Mouse (Mus musculus) kidney, postnatal 0 days (tissue): ENCODE results near the gene Lzic. TPM values are rescaled to one million over a fixed set of nuclear protein-coding genes. Genes with fewer than 3 reads are reported as not detected.
"Not testable (repeated sequence)": the region's sequence is repeated elsewhere in the genome, so short reads cannot be mapped to it uniquely, and the experiment has no call there.

Experiments
- ATAC-seq: fragments of 200-750 bp; cut with Nextera tagmentation; replicated peaks from 2 replicates; pipeline ENCODE4 v1.8.0; 2017; ENCODE audit warnings: low read depth, moderate number of reproducible peaks, moderate TSS enrichment, moderate library complexity; ENCODE audit not compliant: low FRiP score
- DNase-seq: peaks from one replicate; pipeline ENCODE4 v3.0.0-alpha.2; 2016; ENCODE audit warnings: low spot score
- H3K27ac ChIP-seq: fragments of 300-500 bp; sonication (generic); 2 replicates; pipeline ENCODE4 v1.5.1; 2014; ENCODE audit warnings: mild to moderate bottlenecking
- H3K27me3 ChIP-seq: fragments of 300-500 bp; sonication (generic); 2 replicates; pipeline ENCODE4 v1.6.1; 2014; ENCODE audit warnings: low read length, mixed read lengths; ENCODE audit not compliant: insufficient read depth
- H3K36me3 ChIP-seq: fragments of 300-500 bp; sonication (generic); 2 replicates; pipeline ENCODE4 v1.6.1; 2014; ENCODE audit warnings: low read length, mixed read lengths; ENCODE audit not compliant: insufficient read depth
- H3K4me1 ChIP-seq: fragments of 300-500 bp; sonication (generic); replicated peaks from 2 replicates; pipeline ENCODE4 v1.6.1; 2014; ENCODE audit warnings: antibody characterized with exemption, low read length, mixed read lengths; ENCODE audit not compliant: insufficient read depth
- H3K4me2 ChIP-seq: fragments of 300-500 bp; sonication (generic); 2 replicates; pipeline ENCODE4 v1.6.1; 2014; ENCODE audit warnings: mild to moderate bottlenecking, low read length, moderate library complexity, mixed read lengths
- H3K4me3 ChIP-seq: fragments of 300-500 bp; sonication (generic); replicated peaks from 2 replicates; pipeline ENCODE4 v1.5.1; 2014; ENCODE audit warnings: low read depth, low read length
- H3K9ac ChIP-seq: fragments of 300-500 bp; sonication (generic); 2 replicates; pipeline ENCODE4 v1.6.1; 2014; ENCODE audit warnings: low read depth, low read length
- H3K9me3 ChIP-seq: fragments of 300-500 bp; sonication (generic); replicated peaks from 2 replicates; pipeline ENCODE4 v1.6.1; 2016; ENCODE audit warnings: low read length, inconsistent platforms, mixed read lengths
- CTCF ChIP-seq: IDR thresholded peaks from 2 replicates; pipeline ENCODE4 v1.5.1; 2016; ENCODE audit warnings: antibody characterized with exemption, low read depth, mild to moderate bottlenecking, moderate library complexity
- whole genome bisulfite sequencing: fragments of 180-500 bp; shearing (Covaris S2); extraction: QIAGEN DNeasy Blood & Tissue Kit; methylation state at CpG from one replicate; pipeline ENCODE4 v1.1.7; 2014; 5-methylcytosine and 5-hydroxymethylcytosine counted together
- polyA plus RNA-seq: library from polyadenylated mRNA; unstranded; fragments of >200 nt; fragmentation: Nextera tagmentation; extraction: Ambion mirVana; gene quantifications from 2 replicates; pipeline ENCODE4 v1.2.1, GENCODE M21; 2015

The Lzic gene
- polyA plus RNA-seq, 1 experiment from 2014 or later: 31.7 TPM

- no peaks in the 10 kb centered on the region for H3K27me3 ChIP-seq
- 61% methylated on average over 1 of the region's 1 CpGs for WGBS
- no peak for DNase-seq
- H3K4me3 ChIP-seq: no peak overlapping the region
- no peak for TF ChIP-seq CTCF
- peak overlapping the region; percentile 35; the same call in 1 of the 2 replicates for H3K9ac ChIP-seq
- peak overlapping the region; percentile 83 for H3K27ac ChIP-seq
- H3K9me3 ChIP-seq: no peaks in the 10 kb centered on the region
- ATAC-seq: no peak
- H3K4me2 ChIP-seq: no peak overlapping the region; the same call in 1 of the 2 replicates
- H3K4me1 ChIP-seq: 0 out of 2 replicates have a peak, but pooled peaks cover 7% of the 10 kb centered on the region
- no peaks in the 10 kb centered on the region for H3K36me3 ChIP-seq
Observed at GRCm38 (mm10) chr4:149446309-149446708, 38.7 kb upstream of the Lzic start.

DNA sequence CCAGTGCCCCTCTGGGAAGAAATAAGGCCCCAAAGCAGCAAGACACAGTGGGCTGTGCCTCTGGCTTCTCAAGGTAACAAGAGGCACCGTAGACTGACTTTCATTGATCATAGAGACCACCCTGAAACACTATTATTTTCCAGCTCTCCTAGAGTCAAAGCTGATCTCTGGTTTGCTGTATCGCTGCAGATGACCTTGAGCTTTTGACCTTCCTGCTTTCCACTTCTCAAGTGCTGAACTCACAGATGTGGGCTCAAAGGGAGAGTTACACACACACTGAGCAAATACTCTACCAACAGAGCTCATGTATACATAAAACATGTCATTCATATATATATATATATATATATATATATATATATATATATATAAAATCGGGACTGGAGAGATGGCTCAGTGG is 34.4 kb upstream of the Lzic start:
- Histone ChIP-seq H3K9me3 (no peaks in the 10 kb centered on the region), H3K36me3 (no peaks in the 10 kb centered on the region), H3K4me1 (0 out of 2 replicates have a peak, but pooled peaks cover 3% of the 10 kb centered on the region), H3K4me3 (no peak overlapping the region), H3K9ac (no peak overlapping the region), H3K4me2 (no peak overlapping the region), H3K27me3 (no peaks in the 10 kb centered on the region), H3K27ac (no peak overlapping the region)
- TF ChIP-seq CTCF: no peak
- ATAC-seq (no peak), DNase-seq (no peak)
- 72% methylated on average over 3 of the region's 3 CpGs for WGBS

DNA sequence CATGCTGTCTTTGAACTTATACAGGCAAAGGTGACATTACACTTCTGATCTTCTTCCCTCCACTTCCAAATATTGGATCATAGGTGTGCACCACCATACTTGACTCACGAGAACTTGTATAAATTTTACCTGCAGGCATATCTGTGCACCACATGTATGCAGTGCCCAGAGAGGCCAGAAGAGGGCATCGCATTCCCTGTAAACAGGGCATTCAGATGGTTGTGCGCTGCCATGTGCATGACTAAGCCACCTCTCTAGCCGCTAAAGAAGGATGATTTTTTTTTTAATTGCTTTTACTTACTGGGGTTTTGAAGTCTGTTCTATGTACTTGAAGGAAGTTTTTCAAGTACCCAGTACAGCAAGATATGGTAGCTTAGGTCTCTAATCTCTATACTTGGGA is 31.4 kb upstream of the Lzic start:
- no peak overlapping the region for H3K27ac ChIP-seq
- no peaks in the 10 kb centered on the region for H3K27me3 ChIP-seq
- H3K9me3 ChIP-seq: no peaks in the 10 kb centered on the region
- H3K4me1 ChIP-seq: no peaks in the 10 kb centered on the region
- peak; percentile 62 for TF ChIP-seq CTCF
- no peak overlapping the region for H3K4me3 ChIP-seq
- 87% methylated on average over 4 of the region's 4 CpGs for WGBS
- H3K9ac ChIP-seq: no peak overlapping the region
- DNase-seq: peak; percentile 37
- no peak for ATAC-seq
- no peak overlapping the region for H3K4me2 ChIP-seq
- H3K36me3 ChIP-seq: no peaks in the 10 kb centered on the region

- Histone ChIP-seq H3K4me3 (no peak overlapping the region), H3K9me3 (no peaks in the 10 kb centered on the region), H3K4me1 (no peaks in the 10 kb centered on the region), H3K4me2 (no peak overlapping the region), H3K27ac (no peak overlapping the region), H3K36me3 (no peaks in the 10 kb centered on the region), H3K27me3 (no peaks in the 10 kb centered on the region), H3K9ac (no peak overlapping the region)
- 84% methylated on average over 17 of the region's 17 CpGs for WGBS
- DNase-seq (no peak), ATAC-seq (no peak)
- TF ChIP-seq CTCF: no peak
Observed at GRCm38 (mm10) chr4:149454263-149454662, 30.8 kb upstream of the Lzic start.

DNA sequence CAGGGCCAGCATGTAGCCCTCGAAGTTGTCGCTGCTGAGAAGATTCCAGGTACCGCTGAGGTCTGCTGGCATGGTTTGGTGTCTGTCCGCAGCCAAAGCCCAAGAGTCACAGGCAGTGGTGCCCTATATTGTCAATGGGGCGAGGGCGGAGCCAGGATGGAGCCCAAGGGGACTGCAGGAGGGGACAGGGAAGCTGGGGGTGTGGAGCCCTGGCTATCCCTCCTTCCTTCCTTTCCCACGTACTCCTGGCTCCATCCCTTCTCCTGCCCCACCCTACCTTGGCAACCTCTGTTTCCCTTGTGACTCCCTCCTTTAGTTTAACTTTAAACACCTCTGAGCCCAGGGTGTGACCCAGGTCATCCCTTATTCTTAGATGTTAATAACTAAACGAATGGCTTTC is 30.1 kb upstream of the Lzic start, which contains the start of gene Rbp7:
TSS of gene Rbp7 (minus strand) at position 100 of the 400 bp plus-strand sequence.
- 48% methylated on average over 8 of the region's 8 CpGs for WGBS
- DNase-seq (no peak), ATAC-seq (no peak)
- H3K4me2 ChIP-seq: no peak within 1 kb of the TSS
- H3K9me3 ChIP-seq: no peaks in the 10 kb centered on the region
- H3K36me3 ChIP-seq: no peaks in the 10 kb centered on the region
- no peak within 1 kb of the TSS for H3K4me3 ChIP-seq
- H3K4me1 ChIP-seq: no peaks in the 10 kb centered on the region
- no peaks in the 10 kb centered on the region for H3K27me3 ChIP-seq
- no peak for TF ChIP-seq CTCF
- no peak within 1 kb of the TSS for H3K27ac ChIP-seq
- no peak within 1 kb of the TSS for H3K9ac ChIP-seq

DNA sequence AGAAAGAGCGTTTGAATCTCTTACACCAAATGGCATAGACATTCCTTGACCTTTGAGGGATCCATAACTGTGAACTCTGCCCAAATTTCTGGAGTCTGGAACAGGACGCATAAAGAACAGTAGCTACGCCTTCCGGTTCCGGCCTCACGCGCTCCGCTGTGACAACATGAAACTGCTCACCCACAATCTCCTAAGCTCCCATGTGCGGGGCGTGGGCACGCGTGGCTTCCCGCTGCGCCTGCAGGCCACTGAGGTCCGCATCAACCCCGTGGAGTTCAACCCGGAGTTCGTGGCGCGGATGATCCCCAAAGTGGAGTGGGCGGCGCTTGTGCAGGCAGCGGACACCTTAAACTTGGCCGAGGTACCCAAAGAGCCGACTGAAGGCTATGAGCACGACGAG is 27.9 kb upstream of the Lzic start:
- H3K9me3 ChIP-seq, H3K27me3 ChIP-seq, DNase-seq, H3K4me3 ChIP-seq, H3K4me2 ChIP-seq, H3K9ac ChIP-seq, H3K4me1 ChIP-seq, H3K36me3 ChIP-seq, H3K27ac ChIP-seq, ATAC-seq: not testable (repeated sequence)
- 87% methylated on average over 27 of the region's 27 CpGs for WGBS

GRCm38 (mm10) chr4:149457831-149458430 is 27.1 kb upstream of the Lzic start:
- Histone ChIP-seq H3K4me1 (no peaks in the 10 kb centered on the region), H3K4me2 (no peak overlapping the region), H3K9ac (no peak overlapping the region), H3K4me3 (no peak overlapping the region), H3K27ac (no peak overlapping the region), H3K36me3 (no peaks in the 10 kb centered on the region), H3K9me3 (no peaks in the 10 kb centered on the region), H3K27me3 (no peaks in the 10 kb centered on the region)
- DNase-seq (no peak), ATAC-seq (no peak)
- TF ChIP-seq CTCF: no peak
- WGBS: 67% methylated on average over 6 of the region's 6 CpGs
